Mouse (Mus musculus) left cerebral cortex, adult 18-20 months (tissue): ENCODE results near the gene Fam170b. TPM values are rescaled to one million over a fixed set of nuclear protein-coding genes. Genes with fewer than 3 reads are reported as not detected.

Experiments used
- DNase-seq, 2 experiments: peaks; one replicate each; pipeline ENCODE4 v3.0.0; 2021 to 2022; ENCODE audit warnings: low spot score in 2 of 2, mixed read lengths in 1 of 2
- long read RNA-seq, 2 experiments: library from polyadenylated mRNA; stranded (forward); transcript quantifications; one replicate each; pipeline ENCODE4 v2.0.0; 2021
- total RNA-seq, 2 experiments: library from RNA; stranded (reverse); gene quantifications; 2 replicates each; pipeline ENCODE4 v1.2.3; 2021

Fam170b gene
- total RNA-seq = not detected
- long read RNA-seq, experiment 1 = 0 reads
- long read RNA-seq, experiment 2 = 0 reads

DNA sequence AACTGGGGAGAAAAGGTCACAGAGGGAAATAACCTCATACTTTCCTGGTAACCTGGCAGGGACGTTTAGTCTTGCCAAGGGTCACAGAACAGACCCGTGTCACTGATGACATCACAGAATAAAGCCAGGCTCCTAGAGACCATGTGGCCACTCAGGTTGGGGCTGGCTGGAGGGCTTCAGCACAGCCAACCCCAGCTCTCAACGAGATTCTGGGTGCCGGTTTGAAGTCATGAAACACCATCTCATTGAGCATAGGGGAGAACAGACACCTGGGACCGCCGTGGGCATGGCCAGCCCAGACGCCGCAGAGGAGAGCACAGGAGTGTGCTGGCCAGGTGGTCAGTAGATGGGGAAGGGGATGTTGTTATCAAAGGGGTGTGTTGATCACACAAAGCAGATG lies at the start of gene Fam170b:
Gene Fam170b (plus strand): TSS at position 116 of the 400 bp plus-strand sequence.
- DNase-seq = no peak

DNA sequence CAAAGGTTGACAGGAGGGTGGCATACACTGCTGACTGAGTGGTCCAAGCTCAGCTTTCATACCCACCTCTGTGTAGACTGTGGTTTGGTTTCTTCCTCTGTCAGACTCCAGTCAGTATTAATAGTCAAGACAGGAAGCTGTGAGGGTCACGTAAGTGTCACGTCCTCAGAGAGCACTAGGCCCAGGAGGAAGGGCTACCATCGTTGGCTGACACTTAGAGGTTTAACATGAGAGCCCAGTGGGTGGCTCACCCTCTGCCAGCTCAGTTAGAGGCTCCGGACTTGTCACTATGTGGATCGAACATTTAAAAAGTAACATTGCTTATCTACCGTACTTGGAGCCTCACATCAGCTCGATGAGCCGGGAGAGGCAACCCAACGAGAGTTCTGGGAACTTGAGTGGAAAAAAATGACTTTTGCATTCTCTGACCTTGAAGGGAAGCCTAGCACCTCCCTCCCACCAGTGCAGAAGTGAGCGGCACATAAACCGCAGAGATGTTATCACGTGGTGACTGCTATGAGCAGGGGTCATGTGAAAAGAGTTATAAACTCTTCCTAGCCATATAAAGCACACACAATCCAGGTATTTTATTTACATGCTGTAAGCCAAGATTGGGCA lies 49.5 kb upstream of the Fam170b start:
- no peak for DNase-seq

DNA sequence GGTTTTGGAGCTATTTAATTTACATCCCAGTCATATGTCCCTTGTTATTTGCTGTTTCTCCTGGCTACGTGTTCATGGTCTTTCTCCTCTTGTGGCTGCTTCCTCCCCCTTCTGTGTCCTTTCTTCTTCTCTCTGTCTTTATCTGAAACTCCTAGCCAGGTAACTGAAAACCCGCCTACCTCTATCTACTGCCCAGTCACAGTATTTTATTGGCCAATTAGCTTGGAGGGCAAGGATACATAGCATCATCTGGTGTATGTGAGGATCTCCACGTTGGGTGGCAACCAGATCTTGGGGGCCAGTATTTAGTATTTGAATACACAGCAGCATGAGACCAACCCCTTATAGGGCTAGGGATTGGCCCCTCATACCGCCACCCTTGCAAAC lies 49.0 kb upstream of the Fam170b start:
- DNase-seq = no peak

DNA sequence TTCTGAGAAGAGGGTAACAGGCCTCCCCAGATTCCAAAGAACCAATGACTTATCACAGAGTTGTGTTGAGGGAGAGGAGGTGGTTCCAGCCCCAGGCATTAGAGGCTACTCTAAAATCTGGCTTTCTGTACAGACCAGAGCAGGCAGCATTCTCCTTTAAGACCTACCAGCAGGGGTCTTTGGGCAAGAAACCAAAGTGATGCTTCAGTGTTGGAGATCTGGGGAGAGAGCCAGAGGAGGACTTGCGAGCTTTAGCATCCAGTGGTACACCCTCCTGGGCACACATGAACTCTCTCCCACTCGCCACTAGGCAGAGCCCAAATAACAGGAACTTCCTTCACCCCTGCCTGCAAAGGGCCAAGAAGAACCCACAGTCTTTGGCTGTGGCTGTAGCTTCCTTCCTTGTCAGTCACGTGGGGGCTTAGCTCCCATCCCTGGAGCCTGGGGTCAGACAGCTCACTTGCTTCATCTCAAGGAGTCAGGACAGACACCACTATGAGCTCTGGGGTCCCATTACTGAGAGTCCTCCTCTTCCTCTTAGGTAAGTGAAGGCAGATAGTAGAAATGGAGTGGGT lies 48.1 kb upstream of the Fam170b start, which contains the start of gene Tmem273:
Gene Tmem273 (plus strand): TSS at position 408 of the 575 bp plus-strand sequence.
- DNase-seq = no peak

DNA sequence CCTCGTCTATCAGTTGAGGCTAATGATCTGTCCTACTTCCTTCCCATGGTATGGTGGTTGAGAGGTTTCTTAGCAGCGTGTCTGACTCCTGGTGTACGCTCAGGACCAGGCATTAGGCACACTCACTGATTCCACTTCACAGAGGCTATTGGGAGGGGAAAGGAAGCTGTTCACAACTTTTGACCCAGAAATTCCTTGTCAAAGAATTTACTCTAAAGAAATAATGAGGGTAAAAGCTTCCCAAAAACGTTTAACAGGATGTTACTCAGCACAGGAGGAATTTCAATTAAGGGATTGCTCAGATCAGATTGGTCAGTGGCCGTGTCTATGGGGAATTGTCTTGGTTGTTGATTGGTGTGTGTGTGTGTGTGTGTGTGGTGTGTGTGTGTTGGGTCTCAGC lies 46.1 kb upstream of the Fam170b start:
- DNase-seq = no peak

DNA sequence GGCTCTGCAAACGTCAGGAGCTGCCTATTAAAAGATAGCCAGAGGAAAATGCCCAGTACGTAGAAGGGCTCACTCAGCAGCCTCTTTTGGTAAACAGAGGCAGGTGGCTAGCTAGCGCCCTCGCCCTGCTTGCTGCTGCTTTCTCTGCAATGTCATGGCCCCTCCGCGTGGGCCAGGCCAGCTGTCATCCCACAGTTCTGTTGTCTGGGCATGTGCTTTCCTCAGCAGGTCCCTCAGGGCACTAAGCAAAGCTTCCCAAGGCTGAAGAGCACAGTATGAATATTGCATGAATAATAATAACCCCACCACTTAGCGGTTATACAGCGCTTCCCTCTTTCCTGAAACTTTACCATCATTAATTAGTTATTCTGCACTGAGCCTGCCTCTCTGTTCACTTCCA lies 37.4 kb upstream of the Fam170b start:
- DNase-seq = no peak

DNA sequence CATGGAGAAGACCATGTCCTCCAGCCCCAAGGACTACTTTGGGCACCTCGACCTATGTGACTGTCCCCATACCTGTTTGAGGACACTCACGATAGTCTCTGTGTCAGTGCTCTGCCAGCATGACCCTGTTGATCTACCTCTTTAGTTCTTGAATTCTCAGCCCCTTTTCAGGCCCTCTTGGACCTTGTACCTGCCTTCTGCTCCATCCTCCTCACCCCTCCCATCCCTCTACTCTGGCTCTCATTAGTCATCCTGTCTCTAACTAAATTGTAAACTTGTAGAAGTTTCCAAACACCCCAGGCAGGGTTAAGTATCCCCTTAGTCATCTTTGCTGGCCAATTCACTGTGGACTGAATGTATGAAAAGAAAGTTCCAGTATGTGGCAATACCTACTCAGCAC lies 36.0 kb upstream of the Fam170b start:
- DNase-seq = no peak

DNA sequence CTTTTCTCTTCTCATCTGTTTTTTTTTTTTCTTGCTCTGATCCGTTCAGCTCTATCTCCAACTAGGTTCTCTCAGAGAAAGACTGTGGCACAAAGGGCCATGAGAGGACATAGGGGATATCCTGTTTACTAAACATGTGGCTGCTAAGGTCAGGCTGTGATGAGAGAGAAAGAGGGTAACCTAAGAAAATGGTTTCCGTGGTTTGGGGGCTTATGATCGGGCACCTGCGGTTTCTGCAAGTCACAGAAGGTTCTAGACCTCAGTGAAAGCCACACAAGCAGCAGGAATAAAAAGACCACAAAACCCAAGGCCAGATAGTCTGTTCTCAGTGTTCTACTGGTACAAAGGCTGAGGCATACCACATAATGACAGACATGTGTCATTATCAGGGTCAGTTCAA lies 35.4 kb upstream of the Fam170b start:
- DNase-seq = no peak

DNA sequence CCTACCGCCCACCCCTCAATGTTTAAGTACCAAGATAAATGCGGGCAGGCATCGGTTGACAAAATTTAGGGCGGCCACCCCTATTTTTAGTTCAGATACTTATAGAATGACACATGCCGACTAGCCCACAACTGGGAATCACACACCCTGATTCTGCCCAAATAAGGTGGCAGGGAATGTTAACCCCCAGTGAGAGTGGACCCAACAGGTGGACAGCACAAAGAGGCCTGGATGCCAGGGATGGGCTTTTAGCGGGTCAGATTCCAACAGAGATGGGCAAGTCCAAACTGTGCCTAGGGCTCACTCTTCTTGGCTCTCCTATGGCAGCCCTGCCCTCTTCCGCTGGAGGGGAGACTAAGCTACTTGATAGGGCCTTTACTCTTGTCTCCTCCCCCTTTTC lies 33.7 kb upstream of the Fam170b start:
- no peak for DNase-seq

DNA sequence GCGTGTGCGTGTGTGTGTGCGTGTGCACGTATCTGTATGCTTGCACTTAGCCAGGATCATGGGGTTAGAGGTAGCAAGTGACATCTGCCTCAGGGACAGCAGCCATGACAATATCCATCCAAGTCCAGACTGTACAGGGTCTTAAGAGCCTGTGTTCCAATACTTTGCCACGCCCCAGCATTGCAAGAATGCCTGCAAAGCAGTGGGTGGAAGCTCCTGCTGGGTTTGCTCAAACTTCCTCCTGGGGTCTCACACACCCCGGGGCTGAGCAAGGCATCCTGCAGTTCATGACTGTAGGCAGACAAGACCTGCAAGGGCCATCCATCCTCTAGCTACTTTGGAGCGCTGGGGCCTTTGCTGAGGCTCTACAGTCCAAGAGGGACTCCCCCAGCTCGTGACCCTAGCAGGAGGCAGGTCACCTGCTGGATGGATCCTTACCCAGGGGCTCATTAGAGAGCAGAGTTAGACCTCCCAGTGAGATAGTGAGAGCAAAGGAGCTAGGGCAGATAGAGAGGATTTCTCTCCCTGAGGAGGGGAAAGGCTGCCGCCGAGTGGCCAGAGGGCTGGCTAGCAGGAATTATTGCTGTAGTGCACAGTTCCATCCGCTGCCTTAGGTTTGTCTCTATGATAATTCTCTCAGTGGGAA lies 32.6 kb upstream of the Fam170b start:
- DNase-seq = no peak

DNA sequence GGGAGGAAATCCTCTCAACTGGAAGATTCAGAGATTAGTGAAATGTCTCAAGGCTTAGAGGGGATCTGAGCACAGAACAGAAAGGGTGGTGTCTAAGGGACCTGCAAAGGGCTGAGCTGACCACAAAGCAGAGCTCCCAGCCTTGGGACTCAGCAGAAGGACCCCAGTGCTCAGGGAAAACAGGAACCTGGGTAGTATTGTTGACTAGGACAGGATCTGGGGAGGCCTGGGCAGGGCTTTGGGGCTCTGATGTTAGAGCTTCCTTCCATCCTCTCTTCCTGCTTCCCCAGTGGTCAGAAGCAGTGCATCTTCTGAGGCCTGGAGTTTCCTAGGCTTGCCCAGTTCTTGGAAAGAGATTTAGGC lies 32.1 kb upstream of the Fam170b start:
- DNase-seq = no peak

DNA sequence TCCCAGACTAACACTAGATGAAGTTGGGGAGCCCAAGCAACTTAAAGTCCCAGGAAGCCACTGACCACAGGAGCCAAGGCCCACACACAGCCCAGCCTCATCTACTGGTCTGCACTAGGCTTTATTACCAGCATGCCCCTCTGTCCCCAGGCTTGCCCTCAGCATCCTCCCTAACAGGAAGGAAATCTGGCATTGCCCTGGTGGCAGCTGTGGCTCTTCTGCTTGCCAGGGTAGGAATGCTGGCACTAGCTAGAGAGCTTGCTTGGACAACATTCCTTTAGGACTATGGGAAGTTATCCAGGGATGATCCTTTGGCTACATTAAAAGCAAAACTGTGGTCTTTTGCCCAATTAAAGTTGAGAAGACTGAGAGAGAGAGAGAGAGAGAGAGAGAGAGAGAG lies 23.7 kb upstream of the Fam170b start:
- DNase-seq = no peak

DNA sequence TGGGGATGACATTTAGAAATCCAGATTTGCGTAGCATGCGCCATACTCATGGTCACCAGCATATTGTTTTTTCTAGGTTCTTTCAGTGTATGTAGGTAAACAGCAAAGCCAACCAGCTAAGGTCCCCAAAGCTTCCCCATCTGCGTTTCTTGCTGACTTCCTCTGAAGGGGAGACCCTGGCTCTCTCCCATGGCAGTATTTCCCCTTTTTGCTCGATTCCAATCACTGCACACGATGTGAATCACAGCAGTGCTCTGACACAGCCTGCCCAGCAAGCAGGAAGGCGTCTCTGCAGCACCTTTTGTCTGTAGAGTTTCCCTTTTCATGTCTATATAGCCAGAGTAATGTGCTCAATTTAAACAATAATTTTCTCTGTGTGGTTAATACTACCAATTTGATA lies 21.3 kb upstream of the Fam170b start:
- DNase-seq = no peak

DNA sequence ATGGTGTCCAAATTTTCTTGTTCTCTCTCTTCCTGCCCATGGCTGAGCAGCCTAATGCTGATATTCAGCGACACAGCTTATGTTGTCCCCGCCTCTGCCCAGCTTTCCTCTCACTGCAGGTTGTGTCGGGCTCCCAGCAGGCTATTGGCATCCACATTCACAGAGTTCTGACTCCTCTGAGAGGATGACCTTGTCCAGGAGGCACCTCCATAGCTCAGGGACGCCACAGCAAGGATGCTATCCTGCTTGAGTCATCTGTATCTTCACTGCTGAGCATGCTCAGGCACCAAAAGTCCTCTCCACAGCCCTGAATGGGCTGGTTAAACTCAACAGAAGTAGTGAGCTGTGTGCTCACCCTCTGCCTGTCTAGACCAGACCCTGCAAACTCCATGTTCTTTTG lies 18.8 kb upstream of the Fam170b start:
- no peak for DNase-seq

DNA sequence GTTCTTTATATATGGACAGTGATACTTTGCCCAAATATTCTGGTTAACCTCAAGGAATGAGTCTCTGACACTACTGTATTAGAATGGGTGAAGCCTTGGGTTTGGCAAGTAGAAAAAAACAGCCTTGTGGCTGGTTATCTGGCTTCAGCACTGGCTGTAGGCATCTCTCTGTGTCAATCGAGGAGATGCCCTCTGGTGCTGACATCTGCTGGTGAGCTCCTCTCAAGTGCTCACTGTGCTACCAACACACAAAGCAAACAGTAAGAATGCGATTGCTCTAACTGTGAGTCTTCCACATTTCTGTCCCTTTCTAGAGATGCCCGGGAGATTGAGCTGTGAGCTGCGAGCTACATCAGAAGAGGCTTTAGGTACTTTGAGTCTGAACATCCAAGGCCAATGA lies 17.2 kb upstream of the Fam170b start:
- no peak for DNase-seq

DNA sequence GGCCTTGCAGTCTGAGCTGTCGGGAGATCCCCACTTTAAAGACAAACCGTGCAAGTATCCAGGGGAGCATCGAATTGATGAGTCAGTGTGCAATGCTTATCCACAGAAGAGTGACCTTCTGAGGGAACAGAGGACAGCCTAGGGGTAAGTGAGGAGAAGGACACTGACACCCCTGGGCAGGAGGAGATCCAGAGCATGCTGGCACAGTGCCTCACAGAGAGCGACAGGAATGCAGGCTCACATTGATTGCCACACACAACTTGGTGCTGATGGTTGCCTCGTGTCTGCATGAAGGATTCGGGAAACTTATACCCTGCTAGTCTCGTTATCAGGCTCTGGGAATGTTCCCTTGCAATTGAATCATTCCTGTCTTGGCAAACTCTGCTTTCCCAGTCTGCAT lies 16.5 kb upstream of the Fam170b start:
- DNase-seq = no peak

DNA sequence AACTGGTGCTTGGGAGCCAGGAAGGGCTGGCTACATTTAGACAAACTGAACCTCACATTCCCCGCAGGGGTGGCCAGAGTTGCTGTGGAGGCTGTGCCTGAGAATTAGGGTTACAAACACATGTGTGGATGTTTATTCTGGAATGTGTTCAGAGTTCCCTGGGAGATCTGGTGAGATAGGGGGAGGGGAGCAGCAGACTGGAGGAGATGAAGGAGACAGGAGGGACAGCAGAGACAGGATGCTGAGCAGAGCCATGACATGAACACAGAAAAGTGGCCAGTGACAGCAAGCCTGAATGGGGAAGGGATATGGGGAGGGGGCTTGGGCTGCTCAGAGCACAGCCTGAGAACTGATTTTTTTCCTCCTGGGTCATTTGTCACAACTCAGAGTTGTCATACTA lies 14.5 kb upstream of the Fam170b start:
- DNase-seq = no peak

DNA sequence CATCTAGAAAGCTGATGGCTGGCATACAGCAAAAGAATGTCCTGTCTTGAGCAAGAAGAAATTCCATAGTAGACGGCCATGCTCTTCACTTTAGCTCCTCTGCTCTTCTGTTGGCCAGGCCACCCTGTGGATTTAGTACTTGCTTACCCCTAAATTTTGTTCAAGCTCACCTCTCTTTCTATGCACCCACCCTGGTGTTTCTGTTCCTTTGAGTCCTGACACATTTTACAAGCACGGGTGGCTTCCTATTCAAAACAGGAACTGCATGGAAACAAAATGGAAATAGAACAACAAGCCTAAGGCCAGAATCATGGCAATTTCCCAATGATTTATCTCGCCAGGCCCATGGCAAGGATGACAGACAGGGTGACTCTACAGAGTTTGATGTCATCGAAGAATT lies 10.9 kb upstream of the Fam170b start:
- DNase-seq = no peak

DNA sequence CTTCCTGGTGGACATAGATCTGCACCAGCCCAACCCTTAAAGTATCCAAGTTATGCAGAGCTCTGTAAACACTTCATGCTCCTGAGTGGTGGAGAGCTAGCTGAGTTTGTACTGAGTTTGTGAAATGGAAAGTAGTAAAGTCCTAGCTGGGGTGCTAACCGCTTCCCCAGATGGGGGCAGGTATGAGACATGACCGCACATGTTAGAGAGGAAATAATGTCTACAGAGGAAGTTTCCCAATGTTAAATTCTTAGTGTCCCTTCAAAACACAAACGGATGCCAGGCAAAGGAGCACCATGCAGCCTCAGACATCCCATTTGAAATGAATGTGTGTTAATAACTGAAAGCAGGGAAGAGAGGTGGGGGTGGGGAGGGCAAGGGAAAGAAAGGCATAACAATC lies 9.9 kb upstream of the Fam170b start:
- no peak for DNase-seq

DNA sequence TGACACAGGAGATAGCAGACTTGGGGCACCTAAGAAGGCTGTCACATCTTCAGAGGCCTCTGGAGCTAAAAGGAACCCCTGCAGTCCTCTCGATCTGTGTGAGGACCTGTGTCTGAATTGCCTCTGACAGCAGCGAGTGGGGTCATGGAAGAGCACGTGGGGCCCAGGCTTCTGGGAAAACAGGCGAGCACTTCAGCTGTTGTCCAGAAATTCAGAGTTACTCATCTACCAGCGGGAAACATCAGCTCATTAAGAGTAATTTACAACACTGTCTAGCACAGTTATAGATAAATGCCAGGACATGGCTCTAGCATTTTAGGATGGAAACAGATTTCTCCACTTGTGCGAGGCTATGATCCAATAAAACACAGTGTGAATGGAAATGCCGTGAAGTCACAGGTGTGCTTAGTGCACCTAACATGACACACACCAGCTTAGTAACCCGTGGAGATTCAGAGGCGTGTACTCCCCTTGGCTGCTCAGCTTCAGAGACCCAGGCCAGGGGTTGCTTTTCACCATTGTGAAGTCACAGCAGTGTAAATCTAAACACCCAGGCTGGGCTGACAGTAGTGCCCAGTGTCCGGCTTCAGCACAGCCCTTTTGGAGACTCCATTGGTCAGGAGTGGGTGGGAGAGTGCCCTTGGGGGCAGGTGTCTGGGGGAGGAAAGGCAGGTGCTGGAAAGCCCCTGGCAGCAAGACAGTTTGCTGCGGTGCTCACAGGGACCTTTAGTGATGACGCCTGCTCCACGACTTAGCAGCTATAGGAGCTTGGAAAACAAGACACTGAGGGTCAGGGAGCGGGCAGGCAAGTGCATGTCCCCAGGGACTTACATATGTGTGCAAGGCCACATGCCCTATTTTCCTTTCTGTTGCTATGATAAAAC lies 9.3 kb upstream of the Fam170b start:
- no peak for DNase-seq

DNA sequence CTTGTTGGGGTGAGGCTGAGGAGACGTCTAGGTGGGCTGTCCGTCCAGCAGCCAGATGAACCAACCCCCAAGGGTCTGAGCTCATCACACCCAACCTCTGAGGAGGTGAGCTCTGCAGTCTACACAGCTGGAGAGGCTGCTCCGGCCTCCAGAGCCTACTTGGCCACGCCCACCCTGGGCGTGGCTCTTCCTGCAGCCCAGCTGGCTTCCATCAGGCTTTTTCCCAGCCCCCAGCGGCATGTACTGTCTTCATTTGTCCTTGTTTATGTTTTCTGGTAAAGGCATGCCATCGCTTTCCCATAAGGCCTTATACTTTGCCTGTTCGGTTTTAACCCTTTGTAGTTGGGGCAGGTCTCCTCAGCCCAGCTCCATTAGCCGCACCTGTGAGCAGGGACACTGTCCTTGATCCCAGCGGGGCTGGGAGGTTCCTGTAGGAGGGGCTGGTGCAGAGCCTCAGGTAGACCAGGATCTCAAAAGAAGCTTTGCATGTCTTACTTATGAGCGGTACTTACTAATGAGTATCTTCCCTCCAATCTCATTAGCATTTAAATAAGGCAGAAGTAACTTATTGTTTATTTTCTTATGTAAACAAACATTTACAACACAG lies 8.2 kb upstream of the Fam170b start:
- DNase-seq = no peak

DNA sequence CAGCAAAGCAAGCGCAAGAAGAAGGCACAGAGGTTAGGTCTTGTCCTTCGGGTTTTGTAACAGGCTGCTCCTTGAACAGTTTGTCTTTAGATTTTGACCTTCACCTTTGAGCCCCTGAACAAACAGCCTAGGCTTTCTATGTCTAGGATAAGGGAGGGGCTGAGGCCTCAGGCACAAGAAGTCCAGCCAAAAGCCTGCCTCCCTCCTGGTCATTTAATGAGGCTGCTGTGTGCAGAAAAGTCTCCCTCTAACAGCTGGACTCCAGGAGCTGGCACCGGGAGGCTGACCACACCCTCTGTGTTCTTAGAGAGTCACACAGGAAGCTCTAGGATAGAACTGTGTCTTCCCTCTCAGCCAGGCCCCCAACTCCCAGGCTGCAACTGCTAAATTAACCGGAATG lies 6.6 kb upstream of the Fam170b start:
- DNase-seq = no peak
